In the genomic region with DNA sequence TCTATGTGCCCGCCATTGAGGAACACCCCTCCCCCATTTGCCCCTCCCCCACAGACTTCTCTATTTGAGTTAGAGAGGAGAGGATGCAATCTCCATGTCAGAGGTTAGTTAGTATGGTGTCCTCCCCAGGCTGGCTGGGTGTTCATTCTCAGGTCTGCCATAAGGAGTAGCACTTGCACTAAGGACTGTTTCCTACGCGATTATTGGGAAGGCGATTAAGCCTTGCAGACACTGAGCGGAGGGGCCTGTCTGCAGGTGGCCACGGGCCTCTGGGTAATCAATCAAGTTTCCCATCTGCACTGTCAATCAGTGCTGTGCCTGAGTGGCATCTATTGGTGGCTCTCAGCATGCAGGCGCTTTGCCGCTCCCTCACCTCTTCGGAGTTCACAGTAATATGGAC, we compare ENCODE assay signal across 18 mouse cellular contexts. TPM values are rescaled to one million over a fixed set of nuclear protein-coding genes. Genes with fewer than 3 reads are reported as not detected.
DNase-seq lines count a peak whose midpoint lies in the region; ATAC-seq and TF ChIP-seq lines count a peak whose summit lies in the region.
"Had no signal": no experiment of that assay in that cellular context is flagged by ENCODE, and none has a peak within 500 bp of the region (broad histone marks: within the 10 kb centered on the region; RNA-seq: fewer than 3 reads in every experiment).

No protein-coding gene starts in this region.

- WGBS in forebrain, embryonic 11.5 days, result 28% methylated on average over 9 of the region's 9 CpGs
- WGBS in forebrain, embryonic 14.5 days, result 28% methylated on average over 9 of the region's 9 CpGs
- 18% methylated on average over 9 of the region's 9 CpGs for WGBS in hindbrain, embryonic 16.5 days
- WGBS in midbrain, postnatal 0 days, result 21% methylated on average over 9 of the region's 9 CpGs

- ATAC-seq in forebrain, embryonic 11.5 days (replicated peaks; ENCODE audit: low FRiP score), result peak; percentile 14; the same call in 1 of the 2 replicates
- no peak for ATAC-seq in forebrain, embryonic 14.5 days
- 0 out of 2 replicates have a peak, but pooled peaks have one; percentile 47 for ATAC-seq in hindbrain, embryonic 16.5 days
- ATAC-seq in midbrain, postnatal 0 days (ENCODE audit: low FRiP score), result no peak
- no peak for ATAC-seq in megakaryocyte, adult 5-6 weeks (ENCODE audit: poor library complexity, severe bottlenecking)
- ATAC-seq: forebrain, postnatal 0 days had no signal

- H3K9me3 ChIP-seq in forebrain, embryonic 11.5 days (ENCODE audit: control insufficient read depth, low read length), result no peaks in the 10 kb centered on the region
- no peaks in the 10 kb centered on the region for H3K9me3 ChIP-seq in forebrain, embryonic 14.5 days (replicated peaks; ENCODE audit: control insufficient read depth, low read length)
- H3K9me3 ChIP-seq in hindbrain, embryonic 16.5 days (ENCODE audit: control insufficient read depth, low read length), result no peaks in the 10 kb centered on the region
- no peaks in the 10 kb centered on the region for H3K9me3 ChIP-seq in midbrain, postnatal 0 days (ENCODE audit: low read length)
- H3K9me3 ChIP-seq: limb, embryonic 15.5 days had no signal

- no peak for TF ChIP-seq CTCF in midbrain, postnatal 0 days (IDR thresholded peaks at IDR 0.05)

- no peak overlapping the region for H3K4me3 ChIP-seq in forebrain, embryonic 11.5 days (ENCODE audit: low read depth, low read length)
- H3K4me3 ChIP-seq in forebrain, embryonic 14.5 days (ENCODE audit: low read depth, low read length), result no peak overlapping the region
- H3K4me3 ChIP-seq in hindbrain, embryonic 16.5 days (ENCODE audit: low read length), result no peak overlapping the region
- H3K4me3 ChIP-seq in midbrain, postnatal 0 days (ENCODE audit: low read depth, low read length), result no peak overlapping the region
- H3K4me3 ChIP-seq: limb, embryonic 15.5 days had no signal

- H3K27me3 ChIP-seq in forebrain, embryonic 11.5 days (ENCODE audit: control insufficient read depth, insufficient read depth, low read length), result no peaks in the 10 kb centered on the region
- H3K27me3 ChIP-seq in forebrain, embryonic 14.5 days (replicated peaks; ENCODE audit: control insufficient read depth, insufficient read depth, low read length), result no peaks in the 10 kb centered on the region
- no peaks in the 10 kb centered on the region for H3K27me3 ChIP-seq in hindbrain, embryonic 16.5 days (replicated peaks; ENCODE audit: control insufficient read depth, insufficient read depth, low read length)
- H3K27me3 ChIP-seq in midbrain, postnatal 0 days (ENCODE audit: insufficient read depth, low read length), result no peaks in the 10 kb centered on the region
- H3K27me3 ChIP-seq: limb, embryonic 15.5 days had no signal

- no peak overlapping the region for H3K27ac ChIP-seq in forebrain, embryonic 11.5 days (ENCODE audit: low read depth, low read length)
- H3K27ac ChIP-seq in forebrain, embryonic 14.5 days (ENCODE audit: low read depth, low read length), result no peak overlapping the region
- no peak overlapping the region for H3K27ac ChIP-seq in hindbrain, embryonic 16.5 days (ENCODE audit: low read depth, low read length)
- no peak overlapping the region for H3K27ac ChIP-seq in midbrain, postnatal 0 days (ENCODE audit: low read depth, low read length)
- H3K27ac ChIP-seq: limb, embryonic 15.5 days had no signal

- no peak overlapping the region for H3K4me2 ChIP-seq in forebrain, embryonic 11.5 days (ENCODE audit: low read depth, low read length, severe bottlenecking)
- no peak overlapping the region for H3K4me2 ChIP-seq in forebrain, embryonic 14.5 days (ENCODE audit: low read length)
- H3K4me2 ChIP-seq in hindbrain, embryonic 16.5 days (ENCODE audit: low read length), result peak overlapping the region; percentile 12; the same call in 1 of the 2 replicates
- 0 out of 2 replicates have a peak overlapping the region, but pooled peaks have one; percentile 2 for H3K4me2 ChIP-seq in midbrain, postnatal 0 days (ENCODE audit: low read depth, low read length, poor library complexity, severe bottlenecking)
- H3K4me2 ChIP-seq: limb, embryonic 15.5 days; lung, embryonic 14.5 days had no signal

- no peak for DNase-seq in forebrain, embryonic 11.5 days (ENCODE audit: low spot score)
- no peak for DNase-seq in forebrain, embryonic 14.5 days (ENCODE audit: low spot score)
- DNase-seq in embryo, embryonic 10 days (ENCODE audit: low spot score), result peak; percentile 15
- DNase-seq in midbrain, postnatal 0 days (ENCODE audit: low spot score), result no peak
- no peak for DNase-seq in layer of hippocampus, adult 9-11 months
- no peak for DNase-seq in ovary, postnatal 36 days (ENCODE audit: low spot score)
- DNase-seq: adrenal gland, postnatal 10 days; cerebellum, postnatal 25 days; forebrain, postnatal 0 days; gastrocnemius, postnatal 36 days; kidney, adult 8-10 months; lung, embryonic 14.5 days had no signal

- H3K9ac ChIP-seq in forebrain, embryonic 11.5 days (ENCODE audit: low read length), result no peak overlapping the region
- no peak overlapping the region for H3K9ac ChIP-seq in forebrain, embryonic 14.5 days (ENCODE audit: low read length)
- H3K9ac ChIP-seq in hindbrain, embryonic 16.5 days (ENCODE audit: low read depth, low read length), result no peak overlapping the region
- H3K9ac ChIP-seq in midbrain, postnatal 0 days (replicated peaks; ENCODE audit: low read length, poor library complexity, severe bottlenecking), result no peak overlapping the region
- H3K9ac ChIP-seq: forebrain, postnatal 0 days; limb, embryonic 15.5 days; lung, embryonic 14.5 days had no signal

- no peaks in the 10 kb centered on the region; the same call in 1 of the 2 replicates for H3K4me1 ChIP-seq in forebrain, embryonic 11.5 days (replicated peaks; ENCODE audit: control insufficient read depth, insufficient read depth, low read length)
- peaks cover 8% of the 10 kb centered on the region for H3K4me1 ChIP-seq in forebrain, embryonic 14.5 days (ENCODE audit: control insufficient read depth, insufficient read depth, low read length)
- peaks cover 5% of the 10 kb centered on the region for H3K4me1 ChIP-seq in hindbrain, embryonic 16.5 days (ENCODE audit: control insufficient read depth, insufficient read depth, low read depth, low read length)
- no peaks in the 10 kb centered on the region for H3K4me1 ChIP-seq in midbrain, postnatal 0 days (ENCODE audit: insufficient read depth, low read length)
- H3K4me1 ChIP-seq: limb, embryonic 15.5 days had no signal

- H3K36me3 ChIP-seq in forebrain, embryonic 11.5 days (ENCODE audit: control insufficient read depth, insufficient read depth, low read length), result no peaks in the 10 kb centered on the region
- no peaks in the 10 kb centered on the region for H3K36me3 ChIP-seq in forebrain, embryonic 14.5 days (ENCODE audit: control insufficient read depth, insufficient read depth, low read length)
- H3K36me3 ChIP-seq in hindbrain, embryonic 16.5 days (ENCODE audit: control insufficient read depth, insufficient read depth, low read length), result no peaks in the 10 kb centered on the region
- H3K36me3 ChIP-seq in midbrain, postnatal 0 days (ENCODE audit: insufficient read depth, low read length), result no peaks in the 10 kb centered on the region
- H3K36me3 ChIP-seq: limb, embryonic 15.5 days had no signal

RNA-seq across cellular contexts. Expression of a gene that starts 15.4 kb away (rescaled TPM):
- 0.13 TPM in 1 of 2 replicates, not detected in the other for polyA plus RNA-seq in forebrain, embryonic 11.5 days (2014; fragmentation: Nextera tagmentation; extraction: Ambion mirVana)
- polyA plus RNA-seq in forebrain, embryonic 14.5 days (2014; fragmentation: Nextera tagmentation; extraction: Ambion mirVana), result 0.07 and 0.19 TPM in 2 replicates
- 10.9 and 13.8 TPM in 2 replicates for polyA plus RNA-seq in hindbrain, embryonic 16.5 days (2015; fragmentation: Nextera tagmentation; extraction: Ambion mirVana)
- 9.0 and 16.7 TPM in 2 replicates for total RNA-seq in midbrain, postnatal 0 days (2014; rRNA removed)
- polyA plus RNA-seq in midbrain, postnatal 0 days (2015; fragmentation: Nextera tagmentation; extraction: Ambion mirVana), result 7.5 and 9.1 TPM in 2 replicates
- total RNA-seq in megakaryocyte, adult 5-6 weeks (2015), result not detected in 2 replicates
- total RNA-seq in megakaryocyte, adult 5-6 weeks (2017), result not detected in 2 replicates
- total RNA-seq: adrenal gland, postnatal 10 days; gastrocnemius, postnatal 36 days; megakaryocyte progenitor cell, adult 5-6 weeks; neutrophil, adult 5-6 weeks had no signal
- polyA plus RNA-seq: urinary bladder, adult 2 months had no signal

Comparison
In these comparisons a context has a peak if more than half of its experiments do, and no peak if none do; other contexts are left out.
1. ATAC-seq: peak in forebrain, embryonic 11.5 days (single experiment) and hindbrain, embryonic 16.5 days (single experiment); none in forebrain, embryonic 14.5 days (single experiment), midbrain, postnatal 0 days (single experiment) and megakaryocyte, adult 5-6 weeks (single experiment).
2. H3K4me2 ChIP-seq: peak in hindbrain, embryonic 16.5 days (single experiment) and midbrain, postnatal 0 days (single experiment); none in forebrain, embryonic 11.5 days (single experiment) and forebrain, embryonic 14.5 days (single experiment).